Mouse (Mus musculus) naive thymus-derived CD4-positive, alpha-beta T cell, adult 2 months (primary cell): ENCODE results near the gene Adat2.

Experiments
- DNase-seq: peaks from one replicate; pipeline ENCODE4 v3.0.0-alpha.2; 2011; ENCODE audit warnings: low read depth

The Adat2 gene

DNA sequence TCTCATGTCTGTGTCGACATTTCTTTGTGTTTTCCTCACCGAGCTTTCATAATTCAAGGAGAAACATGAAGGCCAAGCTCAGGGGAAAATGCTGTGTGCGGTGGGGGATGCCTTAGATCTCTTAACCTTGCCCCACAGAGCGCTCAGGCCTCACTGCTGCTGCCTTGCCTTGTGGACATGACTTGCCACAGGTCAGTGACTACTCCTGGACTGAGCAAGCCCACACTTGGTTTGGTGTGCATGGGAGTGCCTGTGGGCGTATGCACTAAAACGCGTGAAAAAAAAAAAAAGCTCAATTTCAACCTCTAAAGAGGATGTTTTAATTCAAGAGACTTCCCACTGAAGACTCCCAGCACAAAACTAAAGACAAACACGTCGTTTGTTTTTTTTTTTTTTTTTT, 44.2 kb downstream of the Adat2 start:
- DNase-seq = no peak

DNA sequence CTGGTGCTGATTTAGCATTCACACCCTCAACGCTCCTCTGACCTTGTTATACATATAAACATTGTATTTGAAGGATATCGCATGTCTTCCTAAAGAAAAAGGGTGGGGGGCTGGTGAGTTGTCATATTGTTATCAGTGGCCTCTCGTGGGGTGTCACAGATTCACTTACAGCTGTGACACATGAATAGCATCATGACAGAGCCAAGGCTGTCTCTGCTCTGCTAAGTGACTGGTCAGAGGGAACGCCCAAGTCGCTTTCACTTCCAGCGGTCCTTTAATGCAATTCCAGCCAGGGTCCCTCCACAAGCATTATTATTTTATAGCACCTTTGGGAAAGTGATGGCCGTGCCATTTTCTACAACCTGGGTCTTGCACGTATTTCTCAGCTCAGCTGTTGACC, 44.8 kb downstream of the Adat2 start:
- no peak for DNase-seq

- DNase-seq = no peak
Measured at GRCm38 (mm10) chr10:13600926-13601325, 48.2 kb downstream of the Adat2 start.
